Comparison of ENCODE assay signal across 10 mouse cellular contexts in genomic region chr7:40902506-40902905, GRCm38 (mm10). TPM values are rescaled to one million over a fixed set of nuclear protein-coding genes. Genes with fewer than 3 reads are reported as not detected.
DNase-seq lines count a peak whose midpoint lies in the region; ATAC-seq and TF ChIP-seq lines count a peak whose summit lies in the region.
"Had no signal": no experiment of that assay in that cellular context is flagged by ENCODE, and none has a peak within 500 bp of the region (broad histone marks: within the 10 kb centered on the region; RNA-seq: fewer than 3 reads in every experiment).

No protein-coding gene starts in this region.

- TF ChIP-seq CTCF in kidney, adult 2 months (conservative IDR thresholded peaks at IDR 0.05; ENCODE audit: insufficient read depth, insufficient read length, low read depth, low read length) = no peak
- no peak for TF ChIP-seq CTCF in lung, adult 2 months (IDR thresholded peaks at IDR 0.05; ENCODE audit: insufficient read depth, low read length)

- H3K9me3 ChIP-seq in embryonic facial prominence, embryonic 11.5 days (replicated peaks; ENCODE audit: control insufficient read depth, low read length) = no peaks in the 10 kb centered on the region

- no peaks in the 10 kb centered on the region for H3K36me3 ChIP-seq in kidney, adult 2 months (ENCODE audit: control insufficient read depth, insufficient read depth, low read length)
- H3K36me3 ChIP-seq in embryonic facial prominence, embryonic 11.5 days (replicated peaks; ENCODE audit: control insufficient read depth, insufficient read depth, low read depth, low read length) = no peaks in the 10 kb centered on the region; the same call in 1 of the 2 replicates

- WGBS in kidney, adult 2 months = 29% methylated on average over 28 of the region's 28 CpGs
- 12% methylated on average over 28 of the region's 28 CpGs for WGBS in embryonic facial prominence, embryonic 11.5 days
- 8% methylated on average over 28 of the region's 28 CpGs for WGBS in lung, adult 2 months

- H3K4me2 ChIP-seq in embryonic facial prominence, embryonic 11.5 days (ENCODE audit: low read depth, low read length) = peak overlapping the region; percentile 42

- DNase-seq in kidney, postnatal 4 days = peak; percentile 11 to 25
- DNase-seq in kidney, adult 2 months = no peak
- DNase-seq in embryonic facial prominence, embryonic 11.5 days (ENCODE audit: low spot score) = no peak
- peak; percentile 5 for DNase-seq in left cerebral cortex, postnatal 4 days
- peak; percentile 55 for DNase-seq in right cerebral cortex, adult 18-20 months
- DNase-seq in gastrocnemius, postnatal 25 days = no peak
- DNase-seq in cerebellum, postnatal 4 days (ENCODE audit: low spot score in 2 of 2) = no peak
- no peak for DNase-seq in lung, adult 2 months
- DNase-seq: thymus, postnatal 25 days had no signal

- 0 out of 2 replicates have a peak overlapping the region, but pooled peaks have one; percentile 7 for H3K9ac ChIP-seq in embryonic facial prominence, embryonic 11.5 days (replicated peaks; ENCODE audit: low read length)

- H3K27me3 ChIP-seq in kidney, adult 2 months (replicated peaks; ENCODE audit: control insufficient read depth, insufficient read depth, low read length) = 0 out of 2 replicates have a peak, but pooled peaks cover 2% of the 10 kb centered on the region
- peaks cover 35% of the 10 kb centered on the region for H3K27me3 ChIP-seq in embryonic facial prominence, embryonic 11.5 days (ENCODE audit: control insufficient read depth, insufficient read depth, low read length)

- no peak for ATAC-seq in embryonic facial prominence, embryonic 11.5 days (replicated peaks; ENCODE audit: insufficient number of reproducible peaks, low FRiP score, low TSS enrichment, low read depth)

- no peaks in the 10 kb centered on the region for H3K4me1 ChIP-seq in kidney, adult 2 months (ENCODE audit: control insufficient read depth, insufficient read depth, low read length)
- H3K4me1 ChIP-seq in embryonic facial prominence, embryonic 11.5 days (ENCODE audit: control insufficient read depth, insufficient read depth, low read length) = no peaks in the 10 kb centered on the region
- H3K4me1 ChIP-seq in lung, adult 2 months (ENCODE audit: control insufficient read depth, insufficient read depth, low read length) = no peaks in the 10 kb centered on the region

- TF ChIP-seq POLR2A in kidney, adult 2 months (IDR thresholded peaks at IDR 0.05; ENCODE audit: low read depth, low read length) = no peak
- TF ChIP-seq POLR2A in lung, adult 2 months (IDR thresholded peaks at IDR 0.05; ENCODE audit: borderline replicate concordance, extremely low read depth, low read depth, low read length) = no peak

- intact Hi-C loops in left cerebral cortex, postnatal 4 days (cut with DNase I) = loop anchor here (10.0 kb wide), 2 partner anchors 628 to 1048 kb away; no protein-coding TSS in a partner anchor

- H3K27ac ChIP-seq in kidney, adult 2 months (ENCODE audit: insufficient read depth, low read depth, low read length) = no peak overlapping the region
- H3K27ac ChIP-seq in embryonic facial prominence, embryonic 11.5 days (replicated peaks; ENCODE audit: low read depth, low read length) = no peak overlapping the region

- no peak overlapping the region for H3K4me3 ChIP-seq in kidney, adult 2 months (ENCODE audit: insufficient read depth, low read depth, low read length)
- H3K4me3 ChIP-seq in embryonic facial prominence, embryonic 11.5 days (ENCODE audit: low read depth, low read length) = peak overlapping the region; percentile 19; the same call in 1 of the 2 replicates
- H3K4me3 ChIP-seq in lung, adult 2 months (replicated peaks; ENCODE audit: extremely low read depth, low read depth, low read length) = no peak overlapping the region

RNA-seq across cellular contexts. Expression of gene Vstm2b, which starts 4.4 kb away (rescaled TPM):
- polyA plus RNA-seq in kidney, adult 2 months (2012; rRNA removed) = 2.6 and 3.0 TPM in 2 replicates
- polyA plus RNA-seq in embryonic facial prominence, embryonic 11.5 days (2014; fragmentation: Nextera tagmentation; extraction: Ambion mirVana) = 7.7 and 9.0 TPM in 2 replicates
- total RNA-seq in left cerebral cortex, postnatal 4 days (2021) = 10 to 100 TPM; 65.5 to 68.2 TPM
- total RNA-seq in gastrocnemius, postnatal 25 days (2021) = under 1 TPM in 1 of 2 experiments, not detected in 1; 0.21 TPM
- polyA plus RNA-seq in lung, adult 2 months (2012; rRNA removed) = 4.6 and 6.1 TPM in 2 replicates
- polyA plus RNA-seq: liver, embryonic 16.5 days had no signal

Comparison
In these comparisons a context has a peak if more than half of its experiments do, and no peak if none do; other contexts are left out.
1. DNase-seq: peak in kidney, postnatal 4 days (2 of 2), left cerebral cortex, postnatal 4 days (single experiment) and right cerebral cortex, adult 18-20 months (single experiment); none in kidney, adult 2 months (single experiment), embryonic facial prominence, embryonic 11.5 days (single experiment), gastrocnemius, postnatal 25 days (single experiment), cerebellum, postnatal 4 days (0 of 2) and lung, adult 2 months (single experiment).